In the genomic region with DNA sequence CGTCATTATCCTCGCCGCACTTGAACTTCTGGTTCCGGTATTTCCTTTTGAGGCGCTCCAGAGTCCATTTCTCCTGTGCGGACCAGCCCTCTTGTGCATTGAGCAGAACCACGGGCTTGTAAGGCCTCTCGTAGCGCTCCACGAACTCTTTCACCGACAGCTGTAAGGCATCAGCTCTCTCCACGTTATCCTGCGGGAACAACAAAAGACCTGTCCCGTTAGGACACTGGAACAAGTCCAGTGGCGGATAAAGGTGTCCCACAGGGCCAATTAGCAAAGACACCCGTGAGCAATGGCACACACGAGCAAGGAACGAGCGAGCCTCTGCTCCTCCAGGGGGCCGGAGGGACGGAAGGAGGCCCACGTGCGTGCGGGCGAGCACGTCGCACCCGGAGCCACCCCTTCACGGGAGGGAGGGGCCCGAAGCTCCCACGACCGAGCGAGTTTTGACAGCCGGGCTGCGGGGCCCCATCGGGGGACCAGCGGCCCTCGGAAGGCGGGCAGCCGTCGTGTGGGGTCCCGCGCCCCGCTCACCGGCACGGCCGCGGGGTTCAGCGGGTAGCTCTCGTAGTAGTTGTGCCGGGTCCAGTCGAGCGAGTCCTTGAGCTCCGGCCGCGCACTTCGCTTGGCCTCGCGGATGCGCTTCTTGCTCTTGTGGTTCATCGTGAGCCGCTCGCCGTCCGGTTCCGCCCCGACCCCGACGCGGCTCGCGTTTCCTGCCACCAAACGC, we compare ENCODE assay signal across 1 mouse cellular context.
TF ChIP-seq lines count a peak whose summit lies in the region.

No protein-coding gene starts in this region.

TF ChIP-seq in C2C12, 6 proteins besides CTCF, POLR2A, EP300 and RAD21:
- TF ChIP-seq MYOG (IDR thresholded peaks at IDR 0.05; ENCODE audit: control insufficient read depth, extremely low read depth, insufficient read length): no peak
- TF ChIP-seq MAX (IDR thresholded peaks at IDR 0.05): peak; percentile 69
- TF ChIP-seq USF1 (IDR thresholded peaks at IDR 0.05; ENCODE audit: low read depth): no peak
